Mouse (Mus musculus) thymus, postnatal 0 days (tissue): ENCODE results near the gene Cd8a. TPM values are rescaled to one million over a fixed set of nuclear protein-coding genes. Genes with fewer than 3 reads are reported as not detected.

Source experiments
- DNase-seq: peaks from one replicate; pipeline ENCODE4 v3.0.0-alpha.2; 2015; ENCODE audit warnings: low spot score
- polyA plus RNA-seq: library from polyadenylated mRNA; unstranded; fragments of >200 nt; fragmentation: Nextera tagmentation; extraction: Ambion mirVana; gene quantifications from 2 replicates; pipeline ENCODE4 v1.2.1, GENCODE M21; 2015

Cd8a gene
- polyA plus RNA-seq, 1 experiment from 2014 or later, result 664 TPM

- DNase-seq, result peak; percentile 96
Observed at GRCm38 (mm10) chr6:71369416-71369815, 3.8 kb upstream of the Cd8a start.

GRCm38 (mm10) chr6:71371085-71371605 is 2.1 kb upstream of the Cd8a start:
- DNase-seq, result peak; percentile 85

GRCm38 (mm10) chr6:71372041-71372720 is 1.0 kb upstream of the Cd8a start:
- DNase-seq, result no peak

- DNase-seq, result peak; percentile 45
Observed at GRCm38 (mm10) chr6:71374311-71374829, 1.1 kb downstream of the Cd8a start.

- DNase-seq, result peak; percentile 59
Observed at GRCm38 (mm10) chr6:71374921-71375320, 1.7 kb downstream of the Cd8a start.

GRCm38 (mm10) chr6:71376711-71377110 is 3.5 kb downstream of the Cd8a start:
- DNase-seq, result peak; percentile 65

GRCm38 (mm10) chr6:71381654-71382053 is 8.4 kb downstream of the Cd8a start:
- DNase-seq, result peak; percentile 26

GRCm38 (mm10) chr6:71390496-71390895 is 17.3 kb downstream of the Cd8a start:
- DNase-seq, result peak; percentile 19

GRCm38 (mm10) chr6:71396016-71396415 is 22.8 kb downstream of the Cd8a start:
- DNase-seq, result peak; percentile 87

GRCm38 (mm10) chr6:71396761-71397160 is 23.5 kb downstream of the Cd8a start:
- DNase-seq, result peak; percentile 15

GRCm38 (mm10) chr6:71398829-71399609 is 25.8 kb downstream of the Cd8a start:
- peak; percentile 71 for DNase-seq

- DNase-seq, result no peak
Observed at GRCm38 (mm10) chr6:71414624-71415023, 41.4 kb downstream of the Cd8a start.

- no peak for DNase-seq
Observed at GRCm38 (mm10) chr6:71415446-71415845, 42.2 kb downstream of the Cd8a start.

- DNase-seq, result no peak
Observed at GRCm38 (mm10) chr6:71418874-71419273, 45.6 kb downstream of the Cd8a start.

GRCm38 (mm10) chr6:71420848-71421247 is 47.6 kb downstream of the Cd8a start:
- no peak for DNase-seq

GRCm38 (mm10) chr6:71422162-71422561 is 48.9 kb downstream of the Cd8a start:
- no peak for DNase-seq

GRCm38 (mm10) chr6:71423116-71423515 is 49.9 kb downstream of the Cd8a start:
- DNase-seq, result peak; percentile 49

GRCm38 (mm10) chr6:71425681-71426080 is 52.5 kb downstream of the Cd8a start:
- DNase-seq, result no peak

- no peak for DNase-seq
Observed at GRCm38 (mm10) chr6:71427996-71428725, 54.9 kb downstream of the Cd8a start.
